Mouse (Mus musculus): ENCODE data around the gene BC034090.

DNA sequence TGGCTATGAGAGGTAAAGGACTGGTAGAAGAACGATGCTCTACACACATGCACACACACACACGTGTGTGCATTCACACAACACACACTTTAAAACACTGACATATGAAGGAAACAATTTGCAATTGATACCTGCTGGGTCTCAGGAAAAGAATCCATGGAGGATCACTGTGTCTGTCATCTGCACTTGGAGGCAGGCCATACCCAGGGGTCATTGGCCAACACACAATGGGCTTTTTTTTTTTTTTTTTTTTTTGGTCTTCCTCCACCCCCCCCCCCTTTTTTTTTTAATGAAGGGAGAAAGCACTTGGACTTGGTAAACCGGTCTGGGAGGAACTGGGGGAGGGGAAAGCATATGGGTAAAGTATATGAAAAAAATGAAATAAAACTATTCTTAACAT is 36.4 kb downstream of the BC034090 start:
- TF ChIP-seq GATA1 (IDR thresholded peaks at IDR 0.05; ENCODE audit: borderline replicate concordance, low read length) (no peak), FLI1 (IDR thresholded peaks at IDR 0.05; ENCODE audit: low read length) (no peak)

Measured in megakaryocyte, embryonic 14.5 days (primary cell).